9 mouse cellular contexts compared by ENCODE assay signal in the genomic region with DNA sequence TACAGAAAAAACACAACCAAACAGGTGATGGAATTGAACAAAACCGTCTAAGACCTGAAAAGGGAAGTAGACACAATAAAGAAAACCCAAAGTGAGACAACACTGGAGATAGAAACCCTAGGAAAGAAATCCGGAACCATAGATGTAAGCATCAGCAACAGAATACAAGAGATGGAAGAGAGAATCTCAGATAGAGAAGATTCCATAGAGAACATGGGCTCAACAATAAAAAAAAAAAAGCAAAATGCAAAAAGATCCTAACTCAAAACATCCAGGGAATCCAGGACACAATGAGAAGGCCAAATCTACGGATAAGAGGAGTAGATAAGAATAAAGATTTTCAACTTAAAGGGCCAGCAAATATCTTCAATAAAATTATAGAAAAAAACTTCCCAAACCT. TPM values are rescaled to one million over a fixed set of nuclear protein-coding genes. Genes with fewer than 3 reads are reported as not detected.
"Had no signal": no experiment of that assay in that cellular context is flagged by ENCODE, and none has a peak within 500 bp of the region (broad histone marks: within the 10 kb centered on the region; RNA-seq: fewer than 3 reads in every experiment).

A gene (minus strand): TSS at position 101 of the 400 bp plus-strand sequence.

RNA-seq across cellular contexts. Expression of the gene that starts here (rescaled TPM):
- polyA plus RNA-seq: liver, embryonic 12.5 days; liver, embryonic 14.5 days; lung, embryonic 14.5 days; lung, embryonic 16.5 days; midbrain, embryonic 10.5 days; midbrain, embryonic 12.5 days; midbrain, embryonic 16.5 days; neural tube, embryonic 12.5 days; neural tube, embryonic 14.5 days had no signal
